Mouse (Mus musculus) liver, adult 2 months (tissue): ENCODE measurements around the gene Foxl1.

ENCODE experiments used
- CTCF ChIP-seq: fragments of 200-500 bp; IDR thresholded peaks from 2 replicates; pipeline ENCODE4 v1.5.1; 2011; ENCODE audit warnings: low read depth, low read length, control low read depth
- POLR2A ChIP-seq: fragments of 200-500 bp; IDR thresholded peaks from 2 replicates; pipeline ENCODE4 v1.6.1; 2011; ENCODE audit warnings: low read length, control low read depth; ENCODE audit not compliant: insufficient read depth; ENCODE audit errors: extremely low read depth

GRCm38 (mm10) chr8:121123113-121123512, 4.6 kb upstream of the Foxl1 start:
- TF ChIP-seq CTCF (no peak), POLR2A (no peak)
